Mouse (Mus musculus) kidney, adult 2 months (tissue): ENCODE data around the gene Kiss1. TPM values are rescaled to one million over a fixed set of nuclear protein-coding genes. Genes with fewer than 3 reads are reported as not detected.

Source experiments
- DNase-seq: peaks from one replicate; pipeline ENCODE4 v3.0.0; 2021
- H3K27ac ChIP-seq: fragments of 200-500 bp; 2 replicates; pipeline ENCODE4 v1.5.1; 2012; ENCODE audit warnings: low read depth, low read length, control low read depth, inconsistent platforms; ENCODE audit not compliant: insufficient read depth
- H3K27me3 ChIP-seq: fragments of 200-500 bp; replicated peaks from 2 replicates; pipeline ENCODE4 v1.6.1; 2012; ENCODE audit warnings: mild to moderate bottlenecking, moderate library complexity, low read length, inconsistent platforms; ENCODE audit not compliant: control insufficient read depth, insufficient read depth
- H3K36me3 ChIP-seq: fragments of 200-500 bp; 2 replicates; pipeline ENCODE4 v1.6.1; 2012; ENCODE audit warnings: mild to moderate bottlenecking, moderate library complexity, low read length, inconsistent platforms; ENCODE audit not compliant: control insufficient read depth, insufficient read depth
- H3K4me1 ChIP-seq: fragments of 200-500 bp; 2 replicates; pipeline ENCODE4 v1.6.1; 2011; ENCODE audit warnings: low read length; ENCODE audit not compliant: control insufficient read depth, insufficient read depth
- H3K4me3 ChIP-seq: fragments of 200-500 bp; 2 replicates; pipeline ENCODE4 v1.5.1; 2011; ENCODE audit warnings: mild to moderate bottlenecking, low read depth, low read length, control low read depth; ENCODE audit not compliant: insufficient read depth
- CTCF ChIP-seq: fragments of 200-500 bp; conservative IDR thresholded peaks from 2 replicates; pipeline ENCODE4 v1.5.1; 2011; ENCODE audit warnings: low read depth, mild to moderate bottlenecking, control low read depth, low read length, moderate library complexity, mixed read lengths; ENCODE audit not compliant: insufficient read depth, insufficient read length
- POLR2A ChIP-seq: fragments of 200-500 bp; IDR thresholded peaks from one replicate; pipeline ENCODE4 v1.6.1; 2011; ENCODE audit warnings: low read depth, low read length, control low read depth
- WGBS: fragments of 180-500 bp; shearing (Covaris S2); methylation state at CpG from one replicate; pipeline ENCODE4 v1.1.7; 2018; 5-methylcytosine and 5-hydroxymethylcytosine counted together
- polyA plus RNA-seq: library from polyadenylated mRNA; depleted of rRNA; stranded (reverse); fragments of >200 nt; gene quantifications from 2 replicates; pipeline ENCODE4 v1.2.3, GENCODE M21; 2012; rRNA removed

Kiss1 gene
- not detected in 2 replicates for polyA plus RNA-seq

GRCm38 (mm10) chr1:133321267-133321925, at the start of gene Kiss1:
TSS of gene Kiss1 (plus strand) at chr1:133321875.
- Histone ChIP-seq H3K27ac (no peak within 1 kb of the TSS), H3K4me1 (no peaks in the 10 kb centered on the region), H3K36me3 (no peaks in the 10 kb centered on the region), H3K27me3 (no peaks in the 10 kb centered on the region), H3K4me3 (no peak within 1 kb of the TSS)
- 85% methylated on average over 13 of the region's 13 CpGs for WGBS
- TF ChIP-seq POLR2A = no peak
- TF ChIP-seq CTCF = no peak
- DNase-seq = no peak

GRCm38 (mm10) chr1:133274163-133274562, 47.5 kb upstream of the Kiss1 start:
- H3K4me3 ChIP-seq = no peak overlapping the region
- H3K27me3 ChIP-seq = no peaks in the 10 kb centered on the region
- no peak for DNase-seq
- no peak for TF ChIP-seq POLR2A
- no peak for TF ChIP-seq CTCF
- WGBS = 94% methylated on average over 19 of the region's 19 CpGs
- no peak overlapping the region for H3K27ac ChIP-seq
- peaks cover 4% of the 10 kb centered on the region for H3K4me1 ChIP-seq
- H3K36me3 ChIP-seq = peaks cover 9% of the 10 kb centered on the region

GRCm38 (mm10) chr1:133276983-133277382, 44.7 kb upstream of the Kiss1 start:
- 41% methylated on average over 5 of the region's 5 CpGs for WGBS
- Histone ChIP-seq H3K27me3 (no peaks in the 10 kb centered on the region), H3K27ac (no peak overlapping the region), H3K4me3 (no peak overlapping the region), H3K4me1 (peaks cover 4% of the 10 kb centered on the region), H3K36me3 (peaks cover 5% of the 10 kb centered on the region)
- DNase-seq = no peak
- no peak for TF ChIP-seq CTCF
- no peak for TF ChIP-seq POLR2A

- no peaks in the 10 kb centered on the region for H3K27me3 ChIP-seq
- peaks cover 4% of the 10 kb centered on the region; the same call in 1 of the 2 replicates for H3K36me3 ChIP-seq
- peaks cover 4% of the 10 kb centered on the region for H3K4me1 ChIP-seq
- DNase-seq = no peak
- no peak overlapping the region for H3K4me3 ChIP-seq
- WGBS = 52% methylated on average over 6 of the region's 6 CpGs
- no peak overlapping the region for H3K27ac ChIP-seq
- TF ChIP-seq CTCF = no peak
- no peak for TF ChIP-seq POLR2A
These were observed 43.1 kb upstream of the Kiss1 start for GRCm38 (mm10) chr1:133278539-133278938.

GRCm38 (mm10) chr1:133278946-133279631, 42.6 kb upstream of the Kiss1 start:
- WGBS = 65% methylated on average over 15 of the region's 15 CpGs

GRCm38 (mm10) chr1:133279632-133280093, 42.0 kb upstream of the Kiss1 start:
- no peak overlapping the region for H3K27ac ChIP-seq
- no peaks in the 10 kb centered on the region for H3K27me3 ChIP-seq
- WGBS = 59% methylated on average over 11 of the region's 11 CpGs
- no peak for TF ChIP-seq CTCF
- no peak for TF ChIP-seq POLR2A
- H3K4me3 ChIP-seq = no peak overlapping the region
- no peak for DNase-seq
- no peaks in the 10 kb centered on the region; the same call in 1 of the 2 replicates for H3K36me3 ChIP-seq
- peaks cover 4% of the 10 kb centered on the region for H3K4me1 ChIP-seq

More at GRCm38 (mm10) chr1:133278946-133279631, 42.6 kb upstream of the Kiss1 start:
- DNase-seq = no peak
- H3K36me3 ChIP-seq = peaks cover under 1% of the 10 kb centered on the region; the same call in 1 of the 2 replicates
- H3K27me3 ChIP-seq = no peaks in the 10 kb centered on the region
- TF ChIP-seq CTCF (no peak), POLR2A (no peak)
- H3K4me1 ChIP-seq = peaks cover 4% of the 10 kb centered on the region
- H3K4me3 ChIP-seq = no peak overlapping the region
- H3K27ac ChIP-seq = no peak overlapping the region

GRCm38 (mm10) chr1:133280537-133280936, 41.1 kb upstream of the Kiss1 start:
- no peaks in the 10 kb centered on the region for H3K27me3 ChIP-seq
- no peak overlapping the region for H3K27ac ChIP-seq
- no peak for DNase-seq
- H3K4me1 ChIP-seq = peaks cover 11% of the 10 kb centered on the region
- H3K4me3 ChIP-seq = no peak overlapping the region
- peaks cover 3% of the 10 kb centered on the region; the same call in 1 of the 2 replicates for H3K36me3 ChIP-seq
- 87% methylated on average over 2 of the region's 2 CpGs for WGBS
- no peak for TF ChIP-seq CTCF
- TF ChIP-seq POLR2A = no peak
